Mouse (Mus musculus) cerebellum, adult 2 months (tissue): ENCODE data around the gene Lman2.

Experiments used
- CTCF ChIP-seq: fragments of 200-500 bp; IDR thresholded peaks from 2 replicates; pipeline ENCODE4 v1.5.1; 2011; ENCODE audit warnings: low read depth, mild to moderate bottlenecking, control low read depth, low read length, moderate library complexity, borderline replicate concordance; ENCODE audit not compliant: insufficient read depth
- POLR2A ChIP-seq: fragments of 200-500 bp; IDR thresholded peaks from 2 replicates; pipeline ENCODE4 v1.6.1; 2011; ENCODE audit warnings: low read length, control low read depth, borderline replicate concordance; ENCODE audit not compliant: insufficient read depth

DNA sequence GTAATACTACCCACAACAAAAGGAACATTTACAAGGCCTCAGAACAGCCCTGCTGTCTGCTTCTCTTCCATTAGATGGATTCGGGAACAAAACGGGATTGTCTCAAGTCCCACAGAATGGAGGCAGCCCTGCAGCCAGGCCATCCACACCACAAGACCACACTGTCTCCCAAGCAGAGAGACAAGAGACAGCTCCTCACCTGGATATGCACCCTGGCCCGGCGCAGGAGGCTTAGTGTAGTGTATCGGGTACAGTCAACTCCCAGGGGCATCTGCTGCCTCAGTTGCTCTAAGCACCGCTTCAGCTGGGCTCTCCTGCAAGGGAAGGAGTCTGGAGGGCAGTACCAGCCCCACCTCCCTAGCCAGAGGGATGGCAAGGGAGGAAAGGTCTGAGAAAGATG, 34.4 kb downstream of the Lman2 start:
- TF ChIP-seq POLR2A (no peak), CTCF (no peak)
